Mouse (Mus musculus) forebrain, embryonic 12.5 days (tissue): Measurements from ENCODE around the gene Sgca. TPM values are rescaled to one million over a fixed set of nuclear protein-coding genes. Genes with fewer than 3 reads are reported as not detected.

Experiments used
- ATAC-seq: fragments of 200-750 bp; cut with Nextera tagmentation; 2 replicates; pipeline ENCODE4 v1.8.0; 2017; ENCODE audit warnings: moderate TSS enrichment; ENCODE audit not compliant: low FRiP score
- H3K27ac ChIP-seq: fragments of 300-500 bp; sonication (generic); 2 replicates; pipeline ENCODE4 v1.5.1; 2016; ENCODE audit warnings: mild to moderate bottlenecking
- H3K27me3 ChIP-seq: fragments of 300-500 bp; sonication (generic); 2 replicates; pipeline ENCODE4 v1.6.1; 2016; ENCODE audit warnings: mild to moderate bottlenecking
- H3K36me3 ChIP-seq: fragments of 300-500 bp; sonication (generic); replicated peaks from 2 replicates; pipeline ENCODE4 v1.6.1; 2016; ENCODE audit warnings: mild to moderate bottlenecking
- H3K4me1 ChIP-seq: fragments of 300-500 bp; sonication (generic); 2 replicates; pipeline ENCODE4 v1.6.1; 2016
- H3K4me2 ChIP-seq: fragments of 300-500 bp; sonication (generic); 2 replicates; pipeline ENCODE4 v1.6.1; 2016; ENCODE audit warnings: mild to moderate bottlenecking, moderate library complexity
- H3K4me3 ChIP-seq: fragments of 300-500 bp; sonication (generic); replicated peaks from 2 replicates; pipeline ENCODE4 v1.5.1; 2016; ENCODE audit warnings: mild to moderate bottlenecking
- H3K9ac ChIP-seq: fragments of 300-500 bp; sonication (generic); 2 replicates; pipeline ENCODE4 v1.6.1; 2016; ENCODE audit warnings: mild to moderate bottlenecking
- H3K9me3 ChIP-seq: fragments of 300-500 bp; sonication (generic); 2 replicates; pipeline ENCODE4 v1.6.1; 2016
- WGBS: fragments of 180-500 bp; shearing (Covaris S2); methylation state at CpG from one replicate; pipeline ENCODE4 v1.1.7; 2016; 5-methylcytosine and 5-hydroxymethylcytosine counted together
- polyA plus RNA-seq: library from polyadenylated mRNA; unstranded; fragments of >200 nt; fragmentation: Nextera tagmentation; extraction: Ambion mirVana; gene quantifications from 2 replicates; pipeline ENCODE4 v1.2.1, GENCODE M21; 2016

Gene Sgca
- polyA plus RNA-seq, 1 experiment from 2014 or later = not detected

DNA sequence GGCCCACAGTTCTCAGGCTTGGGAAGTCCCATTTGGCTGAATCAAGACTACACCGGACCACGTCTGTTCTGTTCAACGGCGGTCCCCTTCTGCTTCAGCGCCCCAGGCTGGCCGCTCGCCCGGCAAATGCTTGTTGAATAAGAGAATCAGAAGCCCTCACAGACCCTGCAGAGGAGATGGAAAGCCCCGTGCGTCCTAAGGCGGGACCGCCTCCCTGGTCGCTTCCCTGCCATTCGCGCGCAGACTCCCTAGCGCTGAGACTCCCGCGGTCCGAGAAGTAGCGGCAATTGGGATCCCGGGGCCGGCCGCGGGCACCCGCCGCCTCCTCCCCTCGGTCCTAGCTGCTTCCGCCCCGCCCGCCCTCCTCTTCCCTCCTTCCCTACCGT is 33.5 kb upstream of the Sgca start, which contains the start of gene Samd14:
TSS of gene Samd14 (plus strand) at position 251 of the 386 bp plus-strand sequence.
- Histone ChIP-seq H3K9ac (peak within 1 kb of the TSS; percentile 99), H3K27me3 (no peaks in the 10 kb centered on the region), H3K4me1 (peaks cover 75% of the 10 kb centered on the region), H3K4me2 (peak within 1 kb of the TSS; percentile 68), H3K9me3 (no peaks in the 10 kb centered on the region), H3K27ac (peak within 1 kb of the TSS; percentile 98), H3K36me3 (peaks cover 24% of the 10 kb centered on the region), H3K4me3 (peak within 1 kb of the TSS; percentile 82)
- 2% methylated on average over 32 of the region's 32 CpGs for WGBS
- peak; percentile 77 for ATAC-seq

DNA sequence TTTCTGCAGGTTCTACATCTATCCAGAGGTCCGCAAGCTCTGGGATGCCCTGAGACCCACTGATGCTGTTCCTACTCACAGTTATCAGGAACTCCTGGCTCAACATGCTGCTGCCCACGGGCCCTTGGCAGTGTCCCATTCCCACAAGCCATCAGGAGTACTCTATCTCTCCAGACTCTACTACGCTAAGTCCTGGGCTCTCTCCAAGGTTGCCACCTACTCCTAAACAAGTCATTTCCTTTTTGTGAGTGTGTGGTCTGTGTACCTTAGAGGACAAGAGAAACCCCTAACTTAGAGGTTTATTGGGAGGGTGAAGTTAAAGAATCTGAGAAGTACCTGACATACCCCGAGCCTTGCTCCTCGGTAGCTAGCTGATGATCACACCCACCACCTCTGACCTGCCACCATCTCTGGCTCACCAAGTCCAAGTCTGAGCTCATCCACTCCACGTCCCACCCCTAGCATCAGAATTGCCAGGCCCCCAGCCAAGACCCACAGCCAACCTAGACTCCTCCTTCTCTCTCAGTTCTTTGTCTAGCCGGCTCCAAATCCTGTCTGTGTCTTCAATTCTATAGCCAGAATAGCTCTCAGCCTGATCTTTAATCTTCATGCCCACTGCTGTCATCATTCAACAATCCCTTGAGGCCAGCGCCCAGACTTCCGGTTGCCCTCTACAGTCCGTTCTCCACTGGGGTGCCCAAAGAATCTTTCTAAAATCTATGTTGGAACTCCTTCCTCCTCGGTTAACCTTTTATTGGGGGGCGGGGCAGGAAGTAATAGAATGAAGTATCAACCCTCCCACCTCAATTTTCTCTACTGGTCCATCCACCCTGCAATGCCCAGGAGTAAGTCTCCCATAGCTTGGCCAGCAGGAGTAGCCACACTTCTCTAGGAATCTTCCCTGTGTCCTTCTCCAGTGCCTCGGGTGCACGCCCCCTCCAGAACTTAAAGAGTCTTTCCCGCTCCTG is 32.8 kb upstream of the Sgca start:
- Histone ChIP-seq H3K4me3 (peak overlapping the region; percentile 82), H3K36me3 (peaks cover 24% of the 10 kb centered on the region), H3K9me3 (no peaks in the 10 kb centered on the region), H3K27me3 (no peaks in the 10 kb centered on the region), H3K9ac (peak overlapping the region; percentile 99), H3K27ac (peak overlapping the region; percentile 98), H3K4me1 (peaks cover 69% of the 10 kb centered on the region), H3K4me2 (peak overlapping the region; percentile 68)
- ATAC-seq = peak; percentile 0; the same call in 1 of the 2 replicates
- 34% methylated on average over 15 of the region's 15 CpGs for WGBS

DNA sequence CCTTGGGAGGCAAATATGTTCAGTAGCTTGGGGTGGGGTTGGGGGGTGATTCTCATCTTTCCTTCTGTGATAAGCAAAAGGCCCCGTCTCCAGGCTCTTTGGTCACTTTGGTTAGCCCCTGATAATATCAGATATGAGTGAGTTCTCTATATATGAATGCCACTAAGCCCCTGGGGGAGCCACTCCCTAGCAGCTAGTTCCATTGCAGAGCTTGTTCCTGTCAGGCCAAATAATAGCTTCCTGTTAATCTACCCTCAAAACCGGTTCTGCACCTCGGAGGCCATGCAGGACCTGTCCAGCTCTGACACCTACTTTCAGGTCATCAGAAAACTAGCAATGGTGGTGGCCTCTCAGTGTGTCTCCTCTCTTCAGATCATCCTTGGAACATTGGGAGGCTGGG is 31.3 kb upstream of the Sgca start:
- H3K4me3 ChIP-seq = no peak overlapping the region
- no peak overlapping the region; the same call in 1 of the 2 replicates for H3K4me2 ChIP-seq
- H3K9me3 ChIP-seq = no peaks in the 10 kb centered on the region
- H3K4me1 ChIP-seq = peaks cover 57% of the 10 kb centered on the region
- no peak for ATAC-seq
- no peak overlapping the region for H3K9ac ChIP-seq
- H3K36me3 ChIP-seq = peaks cover 36% of the 10 kb centered on the region
- H3K27ac ChIP-seq = peak overlapping the region; percentile 27; the same call in 1 of the 2 replicates
- H3K27me3 ChIP-seq = no peaks in the 10 kb centered on the region
- 85% methylated on average over 3 of the region's 3 CpGs for WGBS

DNA sequence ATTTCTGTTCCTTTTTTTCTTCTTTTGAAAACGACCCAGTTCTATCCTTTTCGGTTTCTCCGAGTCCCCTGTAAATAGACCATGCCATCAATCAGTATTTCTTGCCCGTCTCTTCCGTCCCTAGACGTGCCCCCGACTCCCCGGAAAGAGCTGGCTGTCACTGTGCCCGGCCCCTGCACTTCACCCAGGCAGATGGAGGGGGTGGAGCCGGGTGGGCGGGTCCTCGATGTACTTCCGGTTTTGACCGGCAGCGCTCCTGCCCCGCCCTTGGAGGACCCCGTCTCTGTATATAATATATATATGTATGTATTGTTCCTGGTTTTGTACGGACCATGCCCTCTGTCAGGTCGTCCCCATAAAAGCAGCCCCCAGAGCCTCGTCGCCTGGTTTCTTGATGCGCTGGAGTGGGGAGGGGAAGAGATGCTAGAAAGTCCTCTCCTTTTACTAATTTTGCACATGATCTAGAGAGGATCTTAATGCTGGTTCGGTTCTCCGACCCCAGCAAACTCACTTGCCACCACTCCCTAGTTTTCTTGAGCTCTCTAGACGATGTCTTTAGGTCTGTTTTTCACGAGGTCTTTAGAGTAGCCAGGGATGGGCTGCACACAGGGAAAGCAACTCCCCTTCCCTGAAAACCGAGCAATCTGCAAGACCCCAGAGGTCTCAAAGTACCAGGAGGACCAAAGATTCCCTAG is 30.5 kb upstream of the Sgca start:
- Histone ChIP-seq H3K9ac (peak overlapping the region; percentile 65), H3K27ac (peak overlapping the region; percentile 80), H3K9me3 (no peaks in the 10 kb centered on the region), H3K36me3 (peaks cover 43% of the 10 kb centered on the region), H3K4me2 (peak overlapping the region; percentile 71), H3K4me3 (peak overlapping the region; percentile 41), H3K4me1 (peaks cover 50% of the 10 kb centered on the region), H3K27me3 (no peaks in the 10 kb centered on the region)
- ATAC-seq = peak; percentile 57
- WGBS = 1% methylated on average over 27 of the region's 27 CpGs

DNA sequence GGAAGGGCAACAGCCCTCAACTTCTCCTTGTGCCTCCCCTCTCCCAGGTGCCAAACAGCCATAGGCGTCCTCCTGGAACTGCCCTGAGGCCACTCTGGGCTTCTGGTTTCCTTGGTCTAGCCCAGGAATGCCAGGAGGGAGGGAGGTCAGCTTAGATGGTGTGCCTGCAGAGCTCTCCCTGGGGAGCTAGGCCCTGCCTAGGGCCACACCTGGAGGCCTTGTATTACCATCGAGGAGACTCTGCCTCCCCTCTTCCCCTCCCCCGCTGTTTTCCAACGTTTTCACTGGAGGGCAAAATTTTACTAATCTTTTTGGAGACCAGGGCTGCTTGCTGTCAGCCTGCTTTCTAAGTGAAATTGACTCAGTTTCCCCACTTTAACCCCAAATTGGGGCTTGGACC is 29.9 kb upstream of the Sgca start:
- Histone ChIP-seq H3K27ac (peak overlapping the region; percentile 80), H3K36me3 (peaks cover 47% of the 10 kb centered on the region), H3K27me3 (no peaks in the 10 kb centered on the region), H3K4me1 (peaks cover 48% of the 10 kb centered on the region), H3K9me3 (no peaks in the 10 kb centered on the region), H3K4me3 (0 out of 2 replicates have a peak overlapping the region, but pooled peaks have one; percentile 41), H3K4me2 (peak overlapping the region; percentile 71), H3K9ac (peak overlapping the region; percentile 65; the same call in 1 of the 2 replicates)
- WGBS = 29% methylated on average over 4 of the region's 4 CpGs
- no peak for ATAC-seq

DNA sequence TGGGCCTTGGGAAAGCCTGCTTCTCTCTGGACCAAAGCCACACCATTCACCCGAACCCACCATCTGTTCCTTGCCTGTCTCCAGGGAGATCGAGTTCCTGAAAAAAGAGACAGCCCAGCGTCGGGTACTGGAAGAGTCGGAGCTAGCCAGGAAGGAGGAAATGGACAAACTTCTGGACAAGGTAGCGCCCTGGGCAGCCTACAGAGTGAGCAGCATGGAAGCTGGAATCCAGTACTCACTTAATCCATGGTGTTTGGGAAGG is 28.7 kb upstream of the Sgca start:
- 72% methylated on average over 6 of the region's 6 CpGs for WGBS
- H3K36me3 ChIP-seq = peaks cover 58% of the 10 kb centered on the region
- no peak overlapping the region for H3K4me3 ChIP-seq
- no peak overlapping the region for H3K9ac ChIP-seq
- ATAC-seq = no peak
- H3K4me2 ChIP-seq = no peak overlapping the region
- H3K4me1 ChIP-seq = peaks cover 56% of the 10 kb centered on the region
- 0 out of 2 replicates have a peak overlapping the region, but pooled peaks have one; percentile 80 for H3K27ac ChIP-seq
- no peaks in the 10 kb centered on the region for H3K9me3 ChIP-seq
- no peaks in the 10 kb centered on the region for H3K27me3 ChIP-seq

DNA sequence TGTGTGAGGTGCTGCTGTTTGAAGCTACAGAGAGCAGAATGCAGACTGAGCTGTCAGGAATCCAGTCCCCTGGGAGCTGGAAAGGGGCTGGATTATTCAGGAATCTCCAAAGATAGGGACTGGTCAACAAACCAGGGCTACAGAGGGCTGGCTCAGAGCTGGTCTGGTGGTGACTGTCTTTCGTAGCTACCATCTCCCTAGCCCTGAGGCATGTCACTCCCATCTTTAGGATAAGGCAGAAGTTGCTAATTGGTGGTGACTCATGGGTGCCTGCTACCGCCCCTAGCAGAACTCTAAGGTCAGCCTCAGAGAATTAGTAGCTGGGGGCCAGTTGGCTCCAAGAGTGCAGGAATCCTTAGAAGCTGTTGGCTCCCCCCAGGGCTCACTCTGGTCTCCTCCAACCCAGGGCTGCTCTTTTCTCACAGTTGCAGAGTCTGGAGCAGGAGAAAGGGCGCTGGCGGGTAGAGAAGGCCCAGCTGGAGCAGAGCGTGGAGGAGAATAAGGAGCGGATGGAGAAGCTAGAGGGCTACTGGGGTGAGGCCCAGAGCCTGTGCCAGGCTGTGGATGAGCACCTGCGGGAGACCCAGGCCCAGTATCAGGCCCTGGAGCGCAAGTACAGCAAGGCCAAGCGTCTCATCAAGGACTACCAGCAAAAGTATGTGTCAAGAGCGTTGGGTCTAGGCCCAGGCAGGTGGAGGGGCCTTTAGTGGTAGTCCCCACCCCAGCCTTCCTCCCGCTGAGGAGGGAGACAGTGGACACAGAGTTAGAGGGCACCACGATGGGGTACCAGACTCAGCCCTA is 28.2 kb upstream of the Sgca start:
- H3K9ac ChIP-seq = no peak overlapping the region; the same call in 1 of the 2 replicates
- 89% methylated on average over 12 of the region's 12 CpGs for WGBS
- no peak overlapping the region for H3K4me3 ChIP-seq
- no peaks in the 10 kb centered on the region for H3K27me3 ChIP-seq
- H3K9me3 ChIP-seq = no peaks in the 10 kb centered on the region
- ATAC-seq = no peak
- H3K4me2 ChIP-seq = no peak overlapping the region
- H3K27ac ChIP-seq = 0 out of 2 replicates have a peak overlapping the region, but pooled peaks have one; percentile 5
- peaks cover 64% of the 10 kb centered on the region for H3K36me3 ChIP-seq
- peaks cover 53% of the 10 kb centered on the region for H3K4me1 ChIP-seq

DNA sequence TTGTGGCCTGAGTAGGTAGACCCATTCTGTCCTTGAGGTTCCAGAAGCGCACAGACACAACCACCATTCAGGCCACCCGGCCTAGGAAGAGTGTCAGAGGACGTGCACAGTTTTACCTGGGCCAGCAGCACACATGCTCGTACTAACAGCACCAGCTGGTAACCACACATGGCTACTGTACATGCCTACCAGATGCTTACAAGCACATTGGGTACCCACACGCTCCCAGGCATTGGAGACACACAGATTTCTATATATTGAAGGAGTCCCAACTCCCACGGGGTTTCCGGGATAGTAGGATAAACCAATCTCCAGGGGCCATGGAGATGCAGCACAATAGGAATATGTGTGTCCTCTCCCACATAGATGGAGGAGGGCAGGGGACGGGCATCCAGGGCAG is 26.6 kb upstream of the Sgca start:
- Histone ChIP-seq H3K27me3 (no peaks in the 10 kb centered on the region), H3K36me3 (peaks cover 80% of the 10 kb centered on the region), H3K4me3 (no peak overlapping the region), H3K27ac (no peak overlapping the region), H3K4me2 (no peak overlapping the region), H3K9me3 (no peaks in the 10 kb centered on the region), H3K4me1 (peaks cover 41% of the 10 kb centered on the region), H3K9ac (no peak overlapping the region; the same call in 1 of the 2 replicates)
- no peak for ATAC-seq
- 92% methylated on average over 8 of the region's 8 CpGs for WGBS

DNA sequence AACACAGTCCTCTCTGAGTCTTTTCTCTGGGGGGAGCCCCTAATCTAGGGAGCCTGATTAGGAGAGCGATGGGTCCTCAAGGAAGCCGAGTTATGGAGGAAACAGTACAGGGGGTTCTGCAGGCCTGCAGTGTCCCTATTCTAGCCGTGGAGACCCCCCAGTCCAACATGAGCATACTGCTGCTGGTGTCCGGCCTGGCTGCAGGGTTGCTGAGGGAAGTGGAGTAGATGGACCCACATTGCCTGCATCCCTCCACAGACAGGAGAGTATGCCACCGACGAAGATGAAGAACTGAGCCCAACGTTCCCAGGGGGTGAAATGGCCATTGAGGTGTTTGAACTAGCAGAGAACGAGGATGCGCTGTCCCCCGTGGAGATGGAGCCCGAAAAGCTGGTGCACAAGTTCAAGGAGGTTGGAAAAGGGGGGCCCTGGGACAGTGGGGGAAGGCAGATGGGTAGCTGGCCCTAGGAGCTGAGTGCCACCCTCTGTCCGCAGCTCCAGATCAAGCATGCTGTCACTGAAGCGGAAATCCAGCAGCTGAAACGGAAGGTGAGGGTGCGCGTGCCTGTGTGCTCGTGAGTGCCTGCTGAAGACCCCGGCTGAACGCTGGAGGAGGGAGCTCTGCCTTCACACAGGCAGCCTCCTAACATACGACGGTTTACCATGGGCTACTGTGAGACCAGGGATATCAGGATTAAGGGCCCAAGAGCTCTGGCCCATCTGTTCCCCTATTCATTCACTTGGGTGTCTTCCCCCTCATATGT is 25.6 kb upstream of the Sgca start:
- Histone ChIP-seq H3K9me3 (no peaks in the 10 kb centered on the region), H3K4me2 (no peak overlapping the region), H3K36me3 (peaks cover 89% of the 10 kb centered on the region), H3K27me3 (no peaks in the 10 kb centered on the region), H3K4me3 (no peak overlapping the region), H3K4me1 (peaks cover 36% of the 10 kb centered on the region), H3K9ac (no peak overlapping the region), H3K27ac (no peak overlapping the region)
- WGBS = 87% methylated on average over 21 of the region's 21 CpGs
- no peak for ATAC-seq

DNA sequence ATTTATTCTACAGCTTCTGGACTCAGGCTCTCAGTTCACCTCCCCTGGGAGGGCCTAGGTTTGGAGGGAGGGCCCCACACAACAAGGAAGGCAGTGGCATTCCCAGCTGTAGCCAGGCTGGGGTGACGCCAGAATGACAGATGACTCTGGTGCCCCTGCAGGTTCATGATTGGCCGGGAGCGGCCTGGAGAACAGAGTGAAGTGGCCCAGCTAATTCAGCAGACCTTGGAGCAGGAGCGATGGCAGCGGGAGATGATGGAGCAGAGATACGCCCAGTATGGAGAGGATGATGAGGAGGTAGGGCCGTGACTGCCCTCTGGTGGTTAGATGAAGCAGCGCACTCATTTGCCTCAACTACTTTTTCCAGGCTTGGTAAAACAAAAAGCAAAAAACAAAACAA is 24.9 kb upstream of the Sgca start:
- H3K4me3 ChIP-seq = no peak overlapping the region
- peaks cover 96% of the 10 kb centered on the region for H3K36me3 ChIP-seq
- H3K9ac ChIP-seq = peak overlapping the region; percentile 14; the same call in 1 of the 2 replicates
- H3K9me3 ChIP-seq = no peaks in the 10 kb centered on the region
- 2% methylated on average over 8 of the region's 8 CpGs for WGBS
- peak; percentile 82 for ATAC-seq
- peak overlapping the region; percentile 22; the same call in 1 of the 2 replicates for H3K4me2 ChIP-seq
- peaks cover 37% of the 10 kb centered on the region for H3K4me1 ChIP-seq
- peak overlapping the region; percentile 83 for H3K27ac ChIP-seq
- no peaks in the 10 kb centered on the region for H3K27me3 ChIP-seq

DNA sequence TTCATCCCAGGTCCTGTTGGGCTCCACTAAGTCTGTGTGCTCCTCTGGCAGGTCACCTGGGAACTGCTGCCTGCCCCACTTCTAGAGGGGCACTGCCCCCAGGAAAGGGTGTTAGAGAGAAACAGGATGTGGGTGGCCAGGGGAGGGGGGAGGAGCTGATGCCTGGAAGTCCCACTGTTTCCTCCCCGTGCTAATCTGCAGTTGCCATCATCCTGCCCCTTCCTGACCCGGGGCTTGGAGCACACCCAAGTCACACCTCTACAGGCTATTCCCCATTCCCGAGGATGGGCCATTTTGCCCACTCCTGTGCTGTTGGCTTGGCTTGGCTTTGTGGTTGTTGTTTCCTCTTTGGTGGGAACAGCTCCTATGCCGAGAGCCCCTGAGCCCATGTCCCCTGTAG is 24.4 kb upstream of the Sgca start:
- no peak for ATAC-seq
- peaks cover 94% of the 10 kb centered on the region for H3K36me3 ChIP-seq

More for the DNA sequence above, 24.4 kb upstream of the Sgca start:
- H3K4me2 ChIP-seq = peak overlapping the region; percentile 15
- H3K27ac ChIP-seq = peak overlapping the region; percentile 83
- H3K9me3 ChIP-seq = no peaks in the 10 kb centered on the region
- peak overlapping the region; percentile 14; the same call in 1 of the 2 replicates for H3K9ac ChIP-seq
- no peaks in the 10 kb centered on the region for H3K27me3 ChIP-seq
- H3K4me1 ChIP-seq = peaks cover 37% of the 10 kb centered on the region
- no peak overlapping the region for H3K4me3 ChIP-seq
- WGBS = 62% methylated on average over 4 of the region's 4 CpGs
